Comparison of ENCODE assay signal across 8 mouse cellular contexts in the genomic region with DNA sequence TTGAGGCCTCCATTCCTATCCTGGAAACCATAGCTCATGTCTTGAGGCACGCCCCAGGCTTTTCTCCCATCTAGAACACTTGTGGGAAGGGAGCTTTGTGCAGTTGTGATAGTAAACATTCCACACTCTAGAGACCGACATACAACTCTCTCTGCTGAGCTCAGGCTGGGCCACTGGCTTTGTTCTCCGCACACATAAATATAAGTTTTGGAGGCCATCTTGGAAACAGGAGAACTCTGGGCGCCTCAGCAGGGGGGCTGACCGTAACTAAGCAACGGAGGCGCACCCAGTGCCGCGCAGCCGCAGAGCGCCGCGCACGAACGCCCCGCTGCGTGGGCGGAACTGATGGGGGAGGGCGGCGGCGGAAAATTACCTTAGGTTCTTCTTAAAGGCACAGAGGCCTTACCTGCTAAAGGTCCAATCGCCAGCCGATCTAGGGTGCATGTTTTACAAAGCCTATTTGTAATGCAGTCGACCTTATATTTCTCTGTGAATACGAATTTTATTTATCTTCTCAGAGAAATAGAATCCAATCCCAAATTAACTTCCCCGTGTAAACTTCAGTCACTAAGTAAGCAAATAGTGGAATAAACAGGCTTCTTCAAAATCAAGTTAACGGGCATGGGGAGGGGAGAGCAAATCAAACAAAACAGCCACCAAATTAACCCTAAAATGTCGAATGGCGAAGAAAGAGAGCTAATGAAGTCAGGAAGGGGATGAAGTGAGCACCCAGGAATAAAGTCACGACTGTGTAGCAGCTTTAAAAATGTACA.
A peak's percentile ranks its signal among the peaks of the same experiment; 100 is the strongest.
DNase-seq lines count a peak whose midpoint lies in the region; ATAC-seq and TF ChIP-seq lines count a peak whose summit lies in the region.

No protein-coding gene starts in this region.

- no peaks in the 10 kb centered on the region for H3K27me3 ChIP-seq in forebrain, embryonic 16.5 days (replicated peaks; ENCODE audit: control insufficient read depth, insufficient read depth, low read length)
- H3K27me3 ChIP-seq in lung, embryonic 16.5 days (ENCODE audit: control insufficient read depth, insufficient read depth, low read depth, low read length): no peaks in the 10 kb centered on the region
- no peaks in the 10 kb centered on the region for H3K27me3 ChIP-seq in thymus, adult 2 months (ENCODE audit: control insufficient read depth, insufficient read depth, low read length)

- peaks cover 7% of the 10 kb centered on the region for H3K4me1 ChIP-seq in forebrain, embryonic 16.5 days (replicated peaks; ENCODE audit: control insufficient read depth, insufficient read depth, low read length)
- H3K4me1 ChIP-seq in lung, embryonic 16.5 days (replicated peaks; ENCODE audit: control insufficient read depth, insufficient read depth, low read length): peaks cover 10% of the 10 kb centered on the region; the same call in 1 of the 2 replicates
- peaks cover 18% of the 10 kb centered on the region for H3K4me1 ChIP-seq in thymus, adult 2 months (replicated peaks; ENCODE audit: control insufficient read depth, insufficient read depth, low read length)

- peak overlapping the region; percentile 42 for H3K4me3 ChIP-seq in forebrain, embryonic 16.5 days (replicated peaks; ENCODE audit: low read length)
- H3K4me3 ChIP-seq in lung, embryonic 16.5 days (ENCODE audit: low read length): peak overlapping the region; percentile 48
- H3K4me3 ChIP-seq in thymus, adult 2 months (ENCODE audit: control insufficient read depth, insufficient read depth, low read length): no peak overlapping the region

- H3K27ac ChIP-seq in forebrain, embryonic 16.5 days (ENCODE audit: low read length): peak overlapping the region; percentile 97
- peak overlapping the region; percentile 96 for H3K27ac ChIP-seq in lung, embryonic 16.5 days (ENCODE audit: low read length)
- peak overlapping the region; percentile 80 for H3K27ac ChIP-seq in thymus, adult 2 months (ENCODE audit: control insufficient read depth, insufficient read depth, low read length)

- TF ChIP-seq CTCF in thymus, adult 2 months (IDR thresholded peaks at IDR 0.05; ENCODE audit: borderline replicate concordance, control insufficient read depth, extremely low read depth, insufficient read depth, low read length, poor library complexity): 0 out of 2 replicates have a peak, but pooled peaks have one; percentile 27

- no peaks in the 10 kb centered on the region for H3K36me3 ChIP-seq in forebrain, embryonic 16.5 days (ENCODE audit: control insufficient read depth, insufficient read depth)
- no peaks in the 10 kb centered on the region for H3K36me3 ChIP-seq in lung, embryonic 16.5 days (ENCODE audit: control insufficient read depth, insufficient read depth, low read length)
- no peaks in the 10 kb centered on the region for H3K36me3 ChIP-seq in thymus, adult 2 months (ENCODE audit: control insufficient read depth, insufficient read depth, low read length)

- peak; percentile 53 for TF ChIP-seq POLR2A in thymus, adult 2 months (IDR thresholded peaks at IDR 0.05; ENCODE audit: control insufficient read depth, extremely low read depth, insufficient read depth, low read length, poor library complexity)

- peak overlapping the region; percentile 63 for H3K4me2 ChIP-seq in forebrain, embryonic 16.5 days (ENCODE audit: low read length)
- H3K4me2 ChIP-seq in lung, embryonic 16.5 days (ENCODE audit: low read depth, low read length): peak overlapping the region; percentile 73

- H3K9me3 ChIP-seq in forebrain, embryonic 16.5 days (ENCODE audit: control insufficient read depth, low read length): no peaks in the 10 kb centered on the region
- no peaks in the 10 kb centered on the region for H3K9me3 ChIP-seq in lung, embryonic 16.5 days (ENCODE audit: control insufficient read depth, low read length)

- intact Hi-C loops in heart, postnatal 36 days (cut with DNase I): loop anchor here (2.0 kb wide), 1 partner anchor 48 kb away; no protein-coding TSS in a partner anchor

- ATAC-seq in forebrain, embryonic 16.5 days: peak; percentile 92
- ATAC-seq in lung, embryonic 16.5 days (ENCODE audit: low read depth): peak; percentile 98

- peak overlapping the region; percentile 54 for H3K9ac ChIP-seq in forebrain, embryonic 16.5 days (replicated peaks; ENCODE audit: low read depth, low read length)
- H3K9ac ChIP-seq in lung, embryonic 16.5 days (ENCODE audit: low read length): peak overlapping the region; percentile 75

- 2% methylated on average over 30 of the region's 30 CpGs for WGBS in forebrain, embryonic 16.5 days
- 3% methylated on average over 30 of the region's 30 CpGs for WGBS in lung, embryonic 16.5 days
- WGBS in thymus, adult 2 months: 4% methylated on average over 30 of the region's 30 CpGs

- peak; percentile 85 for DNase-seq in MEL-GATA-1-ER (ENCODE audit: extremely low read depth, low read depth)
- peak; percentile 90 to 98 for DNase-seq in cerebellum, adult 18-20 months
- DNase-seq in heart, postnatal 36 days: peak; percentile 91
- DNase-seq in layer of hippocampus, adult 9-11 months: peak; percentile 95
- DNase-seq in ovary, adult 18-20 months (ENCODE audit: low spot score): peak; percentile 93
- peak; percentile 94 for DNase-seq in thymus, adult 2 months
